Mouse (Mus musculus) liver, adult 10 weeks (tissue): ENCODE measurements around the gene Clec2l. TPM values are rescaled to one million over a fixed set of nuclear protein-coding genes. Genes with fewer than 3 reads are reported as not detected.

Experiments
- polyA plus RNA-seq: library from polyadenylated mRNA; stranded (reverse); fragments of 350-450 nt; fragmentation: Illumina TruSeq; extraction: RNeasy Lipid Tissue Mini Kit (QIAGEN cat#74804); gene quantifications from one replicate; pipeline ENCODE4 v1.2.3, GENCODE M21; 2014; ENCODE audit warnings: low read depth, low replicate concordance

Clec2l gene
- not detected for polyA plus RNA-seq

GRCm38 (mm10) chr6:38662714-38663615, at the start of gene Clec2l:
TSS of gene Clec2l (plus strand) at chr6:38663069.

GRCm38 (mm10) chr6:38636852-38637618, 25.8 kb upstream of the Clec2l start, which contains the start of gene Klrg2:
TSS of gene Klrg2 (minus strand) at chr6:38637242.

Other genes starting within 250 kb of the Clec2l start
- gene Ubn2, start 229.1 kb upstream of the Clec2l start, polyA plus RNA-seq, result 10.8 TPM
- gene Fmc1, start 129.6 kb upstream of the Clec2l start, polyA plus RNA-seq, result 1.9 TPM
- gene Luc7l2, start 111.7 kb upstream of the Clec2l start, polyA plus RNA-seq, result 223 TPM
- gene Klrg2, start 25.8 kb upstream of the Clec2l start, polyA plus RNA-seq, result not detected
- 0.74 TPM for gene Tbxas1, start 212.3 kb downstream of the Clec2l start, polyA plus RNA-seq
- gene Hipk2, start 213.1 kb downstream of the Clec2l start, polyA plus RNA-seq, result 15.7 TPM